Mouse (Mus musculus) c-Kit-positive CD71-negative TER-119-negative erythroid progenitor cells, embryonic 14.5 days (primary cell): ENCODE results near the gene Ifna6.
A peak's percentile ranks its signal among the peaks of the same experiment; 100 is the strongest.

Experiments used
- DNase-seq: peaks from one replicate; pipeline ENCODE4 v3.0.0-alpha.2; 2013; ENCODE audit warnings: low read depth

Ifna6 gene

GRCm38 (mm10) chr4:88845334-88845733 lies 18.1 kb downstream of the Ifna6 start:
- no peak for DNase-seq

GRCm38 (mm10) chr4:88849698-88850097 lies 22.5 kb downstream of the Ifna6 start, which contains the start of gene Ifna1:
Gene Ifna1 (plus strand): TSS chr4:88850087.
- DNase-seq, result no peak

DNA sequence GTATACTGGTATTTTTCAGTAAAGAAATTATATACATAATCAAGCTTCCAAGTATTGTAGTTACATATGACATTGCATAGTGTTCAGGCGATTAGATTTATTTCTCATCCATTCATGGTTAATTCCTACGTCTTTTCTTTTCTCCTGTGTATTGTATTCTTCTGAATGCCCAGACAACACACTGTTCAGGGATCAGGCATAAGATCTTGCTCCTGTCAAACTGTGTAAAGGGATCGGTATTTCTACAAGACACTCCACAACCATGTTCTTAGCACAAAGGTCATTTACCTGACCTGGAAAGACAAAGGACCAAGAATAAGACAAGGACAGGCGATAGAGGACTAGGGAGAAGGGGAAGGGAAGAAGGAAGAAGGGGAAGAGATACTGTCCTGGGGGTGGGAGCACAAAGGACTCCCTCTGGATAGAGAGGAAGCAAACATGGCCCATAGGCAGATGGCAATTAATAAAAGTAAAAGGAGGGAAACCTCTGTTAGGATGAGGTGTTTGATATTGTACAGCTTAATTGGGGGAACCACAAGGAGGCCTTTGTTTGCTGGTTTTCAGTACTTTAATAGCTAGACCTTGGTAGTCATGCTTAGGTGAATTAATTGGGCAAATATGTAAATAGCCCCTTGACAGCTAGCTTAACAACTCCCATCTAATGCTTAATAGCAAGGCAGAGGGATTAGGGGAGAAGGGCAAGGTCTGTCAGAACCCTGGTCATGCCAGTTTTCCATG lies 24.0 kb downstream of the Ifna6 start:
- DNase-seq, result no peak

DNA sequence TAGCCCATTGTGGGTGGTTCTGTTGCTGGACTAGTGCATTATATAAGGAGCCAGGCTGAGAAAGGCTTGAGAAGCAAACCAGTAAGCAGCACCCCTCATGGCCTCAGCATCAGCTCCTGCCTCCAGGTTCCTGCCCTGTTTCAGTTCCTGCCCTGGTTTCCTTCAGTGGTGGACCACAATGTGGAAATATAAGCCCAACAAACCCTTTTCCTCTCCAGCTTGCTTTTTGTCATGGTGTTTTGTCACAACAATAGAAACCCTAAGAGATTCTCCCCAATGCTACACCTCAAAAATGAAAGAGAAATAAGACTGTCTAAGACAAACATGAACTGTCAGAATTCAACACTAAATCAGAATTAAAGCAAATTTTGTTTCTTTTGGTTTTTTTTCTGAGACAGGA lies 32.0 kb downstream of the Ifna6 start:
- no peak for DNase-seq

DNA sequence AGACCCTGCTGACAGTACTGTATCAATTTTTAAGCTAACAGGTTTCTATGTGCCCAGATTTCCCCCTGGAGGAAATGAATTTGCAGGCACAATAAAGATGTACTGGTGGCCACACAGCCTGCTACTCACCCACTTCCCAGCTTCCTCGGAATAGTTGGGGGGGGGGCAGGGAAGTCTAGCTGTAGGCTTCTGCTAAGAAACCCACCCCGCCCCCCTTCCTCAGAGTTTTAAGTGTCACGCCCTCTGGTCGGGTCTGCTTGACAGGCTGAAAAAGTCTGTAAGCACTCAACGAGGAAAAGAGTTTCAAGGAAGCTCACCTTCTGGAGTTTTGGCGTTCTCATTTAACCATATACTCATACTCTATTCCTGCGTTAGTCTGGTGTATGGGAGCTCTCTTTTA lies 36.1 kb downstream of the Ifna6 start:
- DNase-seq, result no peak

- DNase-seq, result no peak
Observed at GRCm38 (mm10) chr4:88864599-88864998, 37.4 kb downstream of the Ifna6 start.

GRCm38 (mm10) chr4:88865011-88865569 lies 37.9 kb downstream of the Ifna6 start:
- DNase-seq, result no peak

DNA sequence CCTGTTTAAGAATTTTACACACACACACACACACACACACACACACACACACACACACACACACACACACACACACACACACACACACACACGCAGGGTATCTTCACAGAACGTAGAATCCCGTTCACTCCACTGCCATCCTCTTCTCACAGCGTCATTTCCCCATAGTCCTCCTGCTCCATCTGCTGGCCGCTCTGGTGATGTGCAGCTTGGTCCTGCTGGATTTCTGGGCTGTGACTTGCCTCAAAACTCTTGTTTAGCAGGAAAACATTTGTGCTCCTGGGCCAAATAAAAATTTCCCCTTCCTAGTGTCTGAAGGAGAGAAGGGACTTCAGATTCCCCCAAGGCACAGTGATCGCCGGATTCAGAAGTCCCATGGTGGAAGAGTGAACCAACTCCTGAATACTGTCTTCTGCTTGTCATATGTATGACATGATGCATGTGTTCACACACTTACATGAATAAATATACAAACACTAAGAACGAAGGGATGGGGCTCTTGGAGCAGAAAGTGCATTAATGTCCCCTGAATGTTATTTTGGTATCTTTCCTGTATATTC lies 40.2 kb downstream of the Ifna6 start:
- peak; percentile 77 for DNase-seq

DNA sequence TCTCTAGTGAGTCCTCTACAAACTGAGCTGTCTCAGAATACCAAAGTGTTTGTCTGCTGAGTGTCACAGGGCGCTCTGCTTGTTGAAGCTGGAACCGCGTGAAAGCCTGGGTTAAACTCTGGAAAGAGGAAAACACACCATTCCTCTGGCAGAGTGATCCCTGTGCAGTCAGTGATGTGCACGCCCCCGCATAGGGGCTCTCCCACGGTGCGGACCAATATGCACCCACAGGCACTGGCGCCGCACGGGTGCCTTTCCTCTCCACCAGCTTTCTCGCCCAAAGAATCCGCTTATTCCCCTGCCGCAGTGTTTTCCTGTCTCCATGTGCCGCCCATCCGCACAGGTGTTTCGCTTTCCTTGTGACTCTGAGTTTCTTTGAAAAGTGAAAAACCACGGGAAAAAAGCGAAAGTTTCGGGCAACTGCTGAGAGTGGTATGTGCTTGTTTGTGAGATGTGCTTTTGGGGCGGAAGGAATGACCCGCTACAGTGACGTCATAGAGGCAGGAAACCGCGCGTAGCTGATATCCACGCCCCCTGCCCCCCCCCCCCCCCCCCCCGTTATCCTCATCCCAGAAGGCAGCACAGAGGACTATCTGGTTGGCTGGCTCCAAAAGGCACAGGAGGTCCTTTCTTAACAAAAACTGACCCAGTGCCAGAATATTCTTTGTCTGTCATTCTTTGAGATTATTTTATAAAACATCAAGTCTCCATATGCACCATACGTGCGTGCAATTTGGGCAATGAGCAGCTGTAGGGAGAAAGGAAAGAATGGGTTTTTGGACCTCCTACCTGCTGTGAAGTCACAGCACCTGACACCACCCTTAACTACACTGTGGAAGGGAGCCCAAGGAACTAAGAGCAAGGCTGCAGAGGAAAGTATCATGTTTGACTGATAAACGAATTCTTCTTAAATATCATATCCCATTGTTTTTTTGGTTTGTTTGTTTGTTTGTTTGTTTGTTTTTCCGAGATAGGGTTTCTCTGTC lies 41.0 kb downstream of the Ifna6 start:
- DNase-seq, result no peak

DNA sequence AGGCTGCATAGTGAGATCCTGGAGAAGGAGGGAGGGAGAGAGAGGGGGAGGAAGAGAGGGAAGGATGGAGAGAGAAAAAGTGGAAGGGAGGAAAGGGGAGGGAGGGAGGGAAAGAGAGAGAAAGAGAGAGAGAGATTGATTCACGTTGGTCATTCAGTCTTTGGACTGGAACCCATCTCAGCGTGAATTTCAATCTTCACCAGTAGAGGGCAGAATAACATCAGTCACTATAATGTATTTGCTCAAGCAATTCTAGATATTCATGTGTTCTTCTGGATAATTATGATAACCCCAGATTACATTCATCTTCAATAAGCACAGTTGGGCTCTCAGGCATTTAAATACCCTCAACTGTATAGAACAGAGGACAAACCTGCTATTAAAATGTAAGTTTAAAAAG lies 45.5 kb downstream of the Ifna6 start:
- DNase-seq, result no peak

DNA sequence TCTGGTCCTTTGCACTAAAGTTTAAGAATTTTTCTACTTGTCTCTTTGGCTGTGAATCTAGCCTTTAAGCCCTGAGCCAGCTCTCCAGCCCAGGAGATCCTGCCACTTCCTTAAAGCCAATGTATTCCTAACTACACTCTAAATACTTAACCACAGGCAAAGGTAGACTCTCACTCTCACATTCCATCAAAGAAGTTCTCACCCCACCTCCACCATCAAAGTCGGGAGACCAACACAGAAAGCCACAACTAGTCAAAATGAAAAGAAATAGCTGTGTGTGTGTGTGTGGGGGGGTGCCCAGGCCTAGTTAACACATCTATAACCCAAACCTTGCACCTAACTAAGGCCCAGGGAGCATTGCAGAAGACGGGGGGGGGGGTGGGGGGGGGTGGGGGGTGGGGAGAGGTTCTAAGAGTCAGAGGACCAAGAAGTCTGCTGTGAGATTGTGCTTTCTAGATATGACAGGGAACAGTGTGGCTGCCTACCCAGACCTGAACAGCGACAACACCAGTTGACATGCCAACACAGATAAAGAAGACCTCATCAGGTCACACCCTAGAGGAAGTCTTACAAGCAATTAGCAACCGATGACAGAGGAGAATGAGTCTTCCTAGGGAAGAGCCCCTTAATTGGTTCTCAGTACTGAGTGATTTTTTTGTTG lies 48.3 kb downstream of the Ifna6 start:
- no peak for DNase-seq

- no peak for DNase-seq
Observed at GRCm38 (mm10) chr4:88876520-88876919, 49.3 kb downstream of the Ifna6 start.
